Mouse (Mus musculus) right cerebral cortex, postnatal 10 days (tissue): ENCODE measurements at regions not wholly inside any gene's neighbourhood (a gene's known extent, or its start where the extent isn't known, plus 50 kb on each side); places are given as distances from the start of the nearest gene placed in this dataset.

Source experiments
- DNase-seq, 2 experiments: peaks; one replicate each; pipeline ENCODE4 v3.0.0; 2021; ENCODE audit warnings: low spot score in 2 of 2

DNA sequence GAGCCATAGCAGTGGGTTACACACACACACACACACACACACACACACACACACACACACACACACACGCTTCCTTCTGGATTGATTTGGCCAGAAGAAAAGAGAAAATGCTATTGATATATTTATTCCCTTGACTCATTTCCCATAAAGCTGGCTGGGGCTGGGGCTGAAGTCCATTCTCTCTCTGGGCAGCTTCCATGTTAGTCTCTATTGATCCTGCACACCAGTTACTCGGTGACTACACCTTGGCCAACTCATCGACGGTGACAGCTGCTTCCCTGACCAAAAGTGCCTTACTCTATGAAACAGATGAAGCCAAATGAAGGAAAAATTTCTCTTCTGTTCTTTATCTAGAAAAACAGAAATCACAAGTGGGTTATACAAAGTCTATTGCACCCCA lies 82.1 kb downstream of the Snx18 start:
- DNase-seq: no peak

DNA sequence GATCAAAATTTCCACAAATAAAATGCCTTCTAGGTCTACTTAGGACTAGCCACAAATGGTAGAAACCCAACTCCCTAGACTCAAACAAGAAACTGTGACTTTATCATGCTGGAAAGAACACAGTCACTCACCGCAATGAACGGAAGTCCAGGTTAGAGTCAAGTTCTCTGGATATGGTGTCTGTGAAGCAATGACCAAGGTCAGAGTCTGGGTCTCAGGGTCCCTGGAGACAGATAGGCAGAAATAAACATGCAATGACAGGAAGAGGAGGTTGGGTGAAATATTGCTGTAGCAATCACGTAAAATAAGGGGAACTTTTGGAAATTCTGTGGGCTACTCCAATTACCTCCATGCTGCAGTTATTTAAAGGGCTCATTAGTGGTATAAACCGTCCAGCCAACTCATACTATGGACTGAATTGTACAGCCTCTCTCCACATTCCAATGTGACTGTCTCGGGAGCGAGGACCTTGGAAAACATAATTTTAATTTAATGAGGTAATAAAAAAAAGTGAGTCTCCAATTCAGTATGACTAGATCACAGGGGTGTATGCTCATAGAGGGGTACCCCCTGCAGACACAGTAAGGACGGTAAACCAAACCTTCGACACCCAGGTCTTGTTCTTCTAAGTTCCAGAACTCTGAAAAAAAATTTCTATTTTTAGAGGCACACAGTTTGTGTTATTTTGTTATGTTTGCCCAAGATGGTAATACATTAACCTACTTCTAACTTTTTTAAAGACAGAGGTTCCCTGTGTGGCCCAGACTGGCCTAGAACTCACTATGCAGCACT lies 83.5 kb downstream of the Snx18 start:
- DNase-seq: no peak

DNA sequence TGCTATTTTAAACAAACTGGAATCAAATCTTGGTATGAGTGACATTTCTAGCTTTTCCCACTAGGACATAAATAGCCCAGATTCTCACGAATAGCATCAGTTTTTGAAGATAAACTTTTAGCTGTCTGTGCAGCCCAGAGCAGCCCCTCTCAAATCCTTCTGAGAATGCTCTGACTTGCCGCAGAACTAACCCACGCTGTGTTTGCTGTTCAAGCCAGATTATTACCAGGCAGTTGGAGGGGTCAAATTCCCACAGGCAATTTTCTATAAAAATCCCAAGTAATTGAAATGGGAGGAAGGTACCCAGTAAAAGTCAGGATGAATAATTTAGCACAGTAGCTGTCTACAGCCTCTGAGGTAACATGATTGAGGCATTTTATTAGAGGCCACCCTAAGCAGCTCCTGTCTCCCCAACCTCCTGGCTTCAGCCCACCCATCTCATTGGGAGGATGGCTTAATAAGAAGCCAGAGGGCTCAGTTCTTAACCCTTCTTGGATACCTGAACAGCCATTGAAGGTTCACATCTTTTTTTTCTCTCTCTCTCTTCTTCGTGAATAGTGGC lies 84.4 kb downstream of the Snx18 start:
- DNase-seq: no peak

DNA sequence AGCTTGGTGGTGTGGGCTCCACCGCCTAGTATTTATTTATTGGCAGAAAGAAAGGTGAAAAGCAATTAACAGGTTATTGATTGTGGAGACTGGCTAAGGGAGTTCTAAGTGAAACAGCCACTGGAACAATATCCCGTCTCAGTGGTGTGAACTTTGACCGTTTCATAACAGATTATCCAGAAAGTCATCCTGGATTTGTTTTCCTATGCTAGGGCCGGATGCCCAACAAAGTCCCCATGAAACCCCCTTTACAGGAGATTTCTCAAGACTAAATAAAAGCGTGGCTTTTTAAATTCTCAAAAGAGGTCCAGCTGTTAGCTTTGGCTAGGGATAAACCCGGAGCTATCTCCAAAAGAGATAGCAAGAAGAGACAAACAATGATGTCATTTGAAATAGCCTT lies 91.4 kb downstream of the Snx18 start:
- no peak for DNase-seq

DNA sequence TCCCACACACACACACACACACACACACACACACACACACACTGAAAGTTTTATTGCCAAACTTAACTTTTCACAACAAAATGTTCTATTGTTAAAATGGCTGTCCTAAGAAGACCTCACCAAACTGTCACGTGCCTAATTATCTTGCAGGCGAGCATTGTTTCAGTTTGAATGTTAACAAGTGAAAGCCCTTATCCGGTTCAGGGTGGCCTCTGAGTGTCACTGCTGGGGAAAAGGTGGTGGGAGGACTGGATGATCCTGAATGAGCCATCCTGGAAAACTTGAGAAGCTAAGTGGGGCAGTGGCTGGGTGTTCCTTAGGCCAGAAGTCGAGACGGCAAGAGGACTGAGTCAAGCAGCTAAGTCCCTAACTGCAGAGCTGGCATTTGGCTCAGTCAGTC lies 94.9 kb downstream of the Snx18 start:
- no peak for DNase-seq

DNA sequence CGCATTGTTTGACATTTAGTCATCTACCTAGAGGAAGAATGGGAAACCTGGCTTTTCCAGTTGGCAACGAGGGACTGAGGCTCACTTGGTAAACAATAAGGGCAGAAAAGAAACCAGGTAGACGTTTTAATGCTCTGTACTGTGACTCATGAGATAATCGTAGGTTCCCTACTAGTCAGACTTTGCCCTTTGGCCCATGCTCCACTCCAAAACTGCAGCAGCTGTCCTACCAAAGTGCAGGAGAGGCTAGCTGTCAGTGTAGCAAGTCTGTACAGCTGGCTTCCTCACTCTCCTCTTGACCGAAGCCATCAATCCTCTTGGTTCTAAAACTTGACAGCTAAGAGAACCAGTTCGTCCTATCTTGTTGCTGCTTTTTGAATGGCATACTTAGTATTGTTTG lies 100.2 kb downstream of the Snx18 start:
- DNase-seq: no peak

DNA sequence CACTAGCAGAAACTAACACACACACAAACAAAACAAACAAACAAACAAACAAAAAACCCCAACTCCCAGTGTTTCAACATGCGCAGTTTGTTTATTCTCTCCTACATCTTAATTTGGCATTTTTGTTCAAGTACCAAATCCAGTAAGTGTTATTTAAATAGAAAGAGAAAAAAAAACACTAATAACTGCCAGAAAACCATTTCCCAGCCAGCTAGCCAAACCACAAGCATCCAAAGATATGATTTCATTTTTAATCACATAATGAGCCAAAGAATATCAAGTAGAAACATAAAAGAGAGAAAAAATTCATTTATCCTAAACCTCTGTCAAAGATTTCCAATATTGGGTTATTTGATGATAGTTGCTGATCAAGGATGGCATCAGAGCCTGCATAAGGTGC lies 102.3 kb downstream of the Snx18 start:
- no peak for DNase-seq

DNA sequence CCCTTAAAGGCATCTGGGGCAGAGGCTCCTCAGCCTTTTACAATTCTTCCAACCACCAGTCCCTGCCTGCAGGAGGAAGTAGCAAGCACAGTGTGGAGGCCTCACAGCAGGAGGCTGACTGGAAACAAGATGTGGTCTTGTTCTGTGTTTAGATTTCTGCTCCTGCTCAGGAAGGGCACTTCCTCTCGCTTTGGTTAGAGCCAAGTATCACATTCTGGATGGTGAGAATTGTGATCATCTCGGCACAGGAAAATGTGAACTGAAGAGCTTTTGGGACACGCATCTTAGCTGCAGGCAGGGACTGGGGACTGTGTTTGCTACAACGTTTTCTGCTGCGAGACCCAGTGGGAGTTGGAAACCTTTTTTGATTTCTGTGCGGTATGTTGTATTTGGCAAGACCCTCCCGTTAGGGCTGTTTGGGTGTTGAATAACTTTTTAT lies 103.2 kb downstream of the Snx18 start:
- DNase-seq: peak; percentile 59 to 64

DNA sequence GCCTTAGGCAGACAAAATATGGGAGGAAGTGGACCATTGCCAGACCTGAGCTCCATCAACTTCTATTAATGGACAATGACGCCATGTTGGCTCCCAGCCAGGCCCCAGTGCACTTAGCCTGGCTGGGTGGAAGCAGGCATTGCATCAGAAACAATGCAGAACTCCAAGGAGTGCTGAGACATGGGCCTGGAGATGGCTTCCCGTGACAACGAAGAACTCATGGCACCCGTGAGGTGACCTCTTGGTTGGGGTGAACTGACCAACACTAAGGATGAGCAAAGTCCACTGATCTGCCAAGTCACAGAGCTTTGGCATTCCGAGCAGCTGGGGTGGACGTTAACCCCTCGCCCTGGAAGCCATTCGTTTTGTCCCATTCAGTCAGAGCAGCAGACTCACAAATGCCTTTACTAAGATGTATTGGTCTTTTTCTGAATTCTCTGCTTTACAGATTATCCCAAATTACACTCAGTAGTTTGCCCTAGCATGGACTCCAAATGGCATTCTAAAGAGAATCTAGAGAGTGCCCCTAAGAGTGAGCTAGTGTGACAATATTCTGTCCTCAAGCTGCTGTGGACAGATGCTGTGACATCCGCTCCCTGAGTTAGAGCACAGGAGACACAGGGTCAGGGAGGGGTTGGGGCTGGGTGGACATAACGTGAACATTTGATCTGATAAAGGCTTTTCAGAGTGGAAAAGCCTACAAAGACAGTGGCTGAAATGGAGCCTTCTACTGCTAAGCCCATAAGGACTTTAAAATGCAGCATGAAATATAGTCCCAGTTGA lies 108.8 kb downstream of the Snx18 start:
- DNase-seq: peak; percentile 80 to 82

DNA sequence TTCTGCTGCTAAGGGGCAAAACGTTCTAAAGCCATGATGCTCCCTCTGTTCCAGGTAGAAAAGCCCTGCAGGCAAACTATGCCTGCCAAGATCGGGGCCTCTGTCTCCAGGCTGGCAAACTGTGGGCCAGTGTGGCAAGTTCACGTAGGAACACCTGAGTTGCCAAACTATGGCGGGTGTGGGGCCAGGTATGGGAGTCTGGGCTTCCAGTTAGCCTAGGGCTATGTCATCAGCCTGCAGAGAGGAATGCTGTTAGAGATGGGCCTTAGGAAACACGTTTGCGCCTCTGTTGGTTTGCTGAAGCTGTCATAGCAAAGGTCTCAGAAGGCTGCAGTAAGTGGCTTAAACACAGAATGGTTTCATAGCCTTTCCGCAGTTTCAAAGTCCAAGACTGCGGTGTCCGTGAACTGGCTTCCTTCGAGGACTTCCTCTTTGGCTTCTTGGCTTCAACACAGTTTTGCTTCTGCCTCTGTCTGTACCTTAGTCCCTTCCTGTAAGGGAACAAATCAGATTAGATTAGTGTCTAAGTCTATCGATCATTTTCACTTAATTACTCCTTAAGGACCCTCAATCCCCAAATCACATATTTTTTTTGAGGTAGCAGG lies 110.1 kb downstream of the Snx18 start:
- no peak for DNase-seq

DNA sequence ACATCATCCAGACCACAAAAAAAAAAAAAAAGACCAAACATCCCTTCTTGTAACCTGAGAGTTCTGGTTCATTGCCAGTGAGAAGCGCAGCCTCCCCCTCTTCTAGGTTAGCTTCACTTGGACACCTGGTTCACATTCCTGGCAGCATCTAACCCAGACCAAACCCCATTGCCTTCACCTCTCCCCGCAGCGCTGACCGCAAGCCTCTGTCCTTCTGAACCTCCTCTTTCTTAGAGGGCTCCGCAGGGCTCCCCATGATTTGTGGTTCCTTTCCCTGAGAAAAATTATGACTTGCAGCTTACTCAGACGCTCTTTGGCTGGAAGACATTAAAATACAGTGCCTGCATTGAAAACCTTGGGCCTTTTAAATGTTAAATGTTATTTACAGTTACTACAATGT lies 115.8 kb downstream of the Snx18 start:
- DNase-seq: no peak

DNA sequence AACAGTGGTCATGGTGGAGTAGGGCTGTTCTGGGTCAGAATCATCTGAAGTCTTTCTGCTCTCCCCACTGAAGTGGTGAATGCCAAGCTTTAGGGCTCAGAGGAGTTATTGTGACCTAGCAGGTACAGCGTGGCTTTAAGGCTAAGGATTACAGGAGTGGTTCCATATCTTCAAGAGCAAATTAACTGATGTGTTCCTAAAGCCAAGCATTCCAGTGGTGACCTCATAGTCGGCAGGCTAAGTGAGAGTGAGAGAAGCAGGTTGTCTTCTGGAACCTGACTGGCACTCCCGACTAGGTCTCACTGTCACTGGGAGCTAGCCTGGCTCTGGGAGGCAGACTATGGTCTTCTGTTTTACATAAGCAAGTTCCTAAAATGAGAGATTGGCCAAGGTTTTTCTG lies 116.3 kb downstream of the Snx18 start:
- no peak for DNase-seq

DNA sequence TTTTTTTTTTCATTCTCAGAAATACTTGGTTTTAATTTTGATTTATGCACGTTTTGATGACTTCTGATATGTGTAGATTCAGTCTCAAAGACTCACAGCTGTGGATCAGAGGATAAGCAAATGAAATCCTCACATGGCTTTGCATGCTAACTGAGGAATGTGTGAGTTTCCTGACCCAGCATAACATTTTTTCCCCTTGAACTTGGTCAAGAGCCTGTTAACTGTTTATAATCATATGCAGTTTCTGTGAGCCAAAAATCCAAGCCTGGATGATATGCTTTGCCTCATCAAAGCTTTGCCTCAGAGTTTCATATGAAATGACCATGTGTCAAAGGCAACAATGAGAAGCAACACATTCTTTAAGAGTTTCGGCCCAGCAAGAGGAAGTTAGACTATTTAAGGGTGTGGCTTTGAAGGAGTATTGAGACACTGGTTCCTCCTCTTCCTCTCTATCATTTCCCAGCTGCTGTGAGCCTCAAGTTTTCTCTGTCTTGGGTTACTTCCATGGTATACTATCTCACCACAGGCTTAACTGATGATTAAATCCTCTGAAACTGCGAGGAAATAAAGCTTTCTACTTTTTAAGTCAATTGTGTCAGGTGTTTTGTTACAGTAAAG lies 117.9 kb downstream of the Snx18 start:
- no peak for DNase-seq

DNA sequence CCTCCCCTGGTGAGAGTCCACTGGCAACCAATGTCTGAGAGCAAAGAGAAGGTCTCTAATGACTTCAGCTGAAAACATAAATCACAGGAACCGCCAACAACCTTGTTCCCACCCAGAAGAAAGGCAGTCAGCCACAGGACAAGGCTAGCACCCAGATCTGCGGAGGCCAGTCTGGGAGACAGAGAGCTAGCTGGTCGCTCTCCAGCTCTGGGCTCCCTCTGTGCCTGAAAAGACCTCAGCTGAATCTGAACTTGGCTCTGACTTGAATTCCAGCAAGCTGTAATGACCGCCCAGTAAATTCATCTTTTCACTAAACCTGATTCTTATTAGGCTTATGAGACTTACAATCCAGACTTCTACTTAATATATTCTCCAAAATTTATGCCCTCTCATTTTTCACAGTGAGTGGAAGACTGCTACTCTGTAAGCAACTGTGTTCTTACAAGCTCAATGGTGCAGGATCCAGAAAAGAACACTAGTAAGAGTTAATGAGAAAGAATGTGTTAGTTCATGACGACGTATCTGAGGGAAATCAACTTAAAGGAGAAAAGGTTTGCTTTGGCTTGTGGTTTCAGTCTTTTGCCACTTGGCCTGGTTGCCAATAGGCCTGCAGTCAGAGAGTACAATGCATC lies 119.2 kb downstream of the Snx18 start:
- no peak for DNase-seq

DNA sequence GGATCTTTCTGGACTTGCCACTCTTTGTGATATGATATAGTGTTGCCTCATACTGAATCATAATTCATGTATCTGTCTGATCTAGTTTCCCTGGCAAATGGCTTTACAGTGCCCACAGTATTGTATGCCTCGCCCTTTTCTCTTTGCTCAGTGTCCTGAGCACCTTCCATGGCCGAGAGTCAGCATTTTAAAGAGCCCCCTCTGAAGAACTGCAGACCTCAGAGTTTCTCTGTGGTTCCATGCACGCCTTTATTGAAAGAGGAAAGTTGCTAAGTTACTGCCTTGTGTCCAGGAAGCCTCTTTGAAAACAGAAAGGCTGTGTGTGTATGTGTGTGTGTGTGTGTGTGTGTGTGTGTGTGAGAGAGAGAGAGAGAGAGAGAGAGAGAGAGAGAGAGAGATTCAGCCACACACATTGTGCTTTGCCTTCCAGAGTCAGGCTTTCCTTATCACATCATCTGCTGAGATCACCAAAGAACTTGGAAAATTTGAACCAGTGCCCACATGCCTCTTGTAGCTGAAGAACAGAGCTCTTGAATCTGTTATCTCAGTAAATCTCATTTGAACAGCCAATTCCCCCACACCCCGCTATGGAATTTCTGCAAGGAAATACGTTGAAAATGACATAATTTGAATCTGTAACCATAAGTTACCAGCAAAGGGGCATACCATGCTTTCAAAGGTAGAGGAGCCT lies 122.6 kb downstream of the Snx18 start:
- DNase-seq: peak in 1 of 2 experiments; percentile 29

DNA sequence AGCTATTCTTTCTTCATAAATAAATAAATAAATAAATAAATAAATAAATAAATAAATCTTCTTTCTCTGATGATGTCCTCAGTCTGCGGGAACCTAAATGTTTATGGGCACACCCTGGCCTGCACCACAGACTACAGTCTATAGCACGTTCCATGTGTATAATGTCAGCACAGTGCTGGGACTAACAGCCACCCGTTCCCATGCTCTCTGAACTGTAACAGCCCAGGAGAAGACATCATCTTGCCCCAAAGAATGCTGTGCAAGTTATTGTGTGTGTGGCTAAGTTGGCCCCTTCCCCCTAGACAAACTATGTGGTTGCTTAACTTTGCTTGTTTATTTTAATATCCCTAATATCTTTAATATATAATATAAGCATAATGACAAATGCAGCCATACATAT lies 123.2 kb downstream of the Snx18 start:
- no peak for DNase-seq

DNA sequence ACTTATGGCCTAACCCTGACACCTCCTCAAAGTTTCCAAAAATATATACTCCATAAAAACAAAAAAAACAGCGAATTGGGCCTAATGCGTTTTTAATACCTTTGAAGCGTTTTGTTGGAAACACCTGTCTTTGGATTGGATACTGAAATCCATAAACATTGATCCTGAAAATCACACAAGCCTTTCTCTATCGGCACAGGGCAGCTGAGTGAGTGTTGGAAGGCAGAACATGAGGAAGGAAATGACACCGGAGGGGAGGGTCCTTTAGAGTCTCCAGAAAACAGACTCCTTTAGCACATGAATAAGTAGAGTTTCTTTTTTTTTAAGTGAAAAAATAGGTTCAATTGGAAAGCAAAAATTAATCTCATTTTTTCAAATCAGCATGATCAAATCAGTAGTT lies 123.7 kb downstream of the Snx18 start:
- no peak for DNase-seq

DNA sequence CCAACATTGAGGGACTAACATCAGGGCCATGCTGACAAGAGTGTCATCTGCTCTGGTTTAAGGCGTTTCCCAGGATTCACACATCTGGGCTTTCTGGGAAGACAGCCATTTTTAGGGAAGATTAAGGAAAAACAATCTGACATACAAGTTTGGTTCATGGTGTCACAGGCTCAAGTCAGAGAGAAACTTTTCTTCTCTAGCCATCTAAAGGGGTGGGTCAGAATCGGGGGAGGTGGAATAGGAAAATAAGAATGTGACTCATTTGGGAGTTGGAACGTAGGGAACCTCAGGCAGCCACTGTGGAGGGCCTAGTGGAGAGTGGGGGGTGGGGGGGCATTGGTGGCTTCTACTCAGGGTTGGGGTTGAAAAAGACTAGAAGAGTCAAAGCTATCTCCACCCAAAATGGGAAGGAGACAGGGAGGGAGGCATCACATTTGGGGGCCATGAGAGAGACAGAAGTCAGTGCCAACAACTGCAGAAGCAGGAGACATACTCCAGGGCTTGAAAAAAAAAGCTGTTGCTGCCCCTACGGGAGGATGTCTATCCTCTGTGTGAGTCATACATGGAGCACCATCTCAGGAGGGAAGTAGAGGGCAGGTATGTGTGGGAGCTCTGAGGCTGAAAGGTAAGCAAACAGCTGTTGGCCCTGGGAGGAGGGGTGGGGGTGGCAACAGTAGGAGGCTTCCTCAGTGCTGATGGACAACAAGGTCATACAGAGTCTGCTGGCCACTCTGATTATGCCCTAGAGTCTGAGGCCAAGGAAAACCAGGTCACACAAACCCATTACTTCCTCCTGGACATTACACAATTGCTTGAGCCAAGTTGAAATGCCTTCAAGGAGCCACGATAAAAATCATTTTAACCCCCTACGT lies 128.2 kb downstream of the Snx18 start:
- DNase-seq: no peak

DNA sequence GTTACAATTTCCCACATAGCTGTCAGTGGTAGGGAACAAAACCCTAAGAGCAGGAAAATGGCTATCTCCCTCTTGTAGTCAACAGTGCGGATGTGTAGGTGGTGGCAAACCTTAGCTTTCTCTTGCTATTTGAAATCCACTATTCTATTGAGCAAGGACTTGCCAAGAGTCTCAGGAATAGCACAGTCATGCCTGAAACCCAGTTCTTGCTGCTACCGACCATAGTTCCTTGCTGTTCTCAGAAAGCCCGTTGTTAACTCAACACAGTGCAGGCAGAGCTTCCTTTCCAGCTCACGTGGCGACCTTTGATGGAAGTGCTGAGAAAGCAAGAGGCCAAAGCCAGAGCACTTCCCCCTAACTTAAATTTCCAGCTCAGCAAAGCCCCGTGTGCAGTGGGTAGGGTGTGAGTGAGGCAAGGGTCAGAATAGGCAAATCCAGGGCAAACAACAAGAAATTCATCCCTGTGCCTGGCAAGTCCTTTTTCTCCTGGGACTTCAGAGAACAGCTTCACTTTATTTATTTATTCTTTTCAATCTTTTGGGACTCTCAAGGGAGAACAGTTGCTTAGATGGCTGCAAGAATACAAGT lies 131.9 kb downstream of the Snx18 start:
- peak in 1 of 2 experiments; percentile 39 for DNase-seq

DNA sequence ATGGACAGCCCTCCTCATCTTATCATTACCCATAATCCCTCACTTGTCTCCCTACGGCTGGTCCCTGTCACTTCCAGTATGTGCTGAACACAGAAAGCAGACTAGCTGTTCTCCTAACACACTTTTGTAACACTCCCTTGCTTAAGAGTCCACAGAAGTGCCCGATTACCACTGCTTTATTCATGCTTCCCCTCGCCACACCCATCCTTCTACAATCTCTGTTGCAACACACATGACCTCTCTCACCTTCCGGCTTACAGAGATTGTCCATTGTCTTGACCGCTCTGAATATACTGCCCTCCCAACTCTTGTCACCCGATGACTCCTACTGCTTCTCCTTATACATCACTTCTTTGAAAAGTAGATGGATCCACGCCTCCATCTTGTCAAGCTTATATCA lies 132.9 kb downstream of the Snx18 start:
- DNase-seq: no peak
